Mouse (Mus musculus): ENCODE measurements around the gene Nxnl2. TPM values are rescaled to one million over a fixed set of nuclear protein-coding genes. Genes with fewer than 3 reads are reported as not detected.
"Not testable (repeated sequence)": the region's sequence is repeated elsewhere in the genome, so short reads cannot be mapped to it uniquely, and the experiment has no call there.

The Nxnl2 gene
- total RNA-seq, 2 experiments from 2014 or later: 1.3 to 3.3 TPM

DNA sequence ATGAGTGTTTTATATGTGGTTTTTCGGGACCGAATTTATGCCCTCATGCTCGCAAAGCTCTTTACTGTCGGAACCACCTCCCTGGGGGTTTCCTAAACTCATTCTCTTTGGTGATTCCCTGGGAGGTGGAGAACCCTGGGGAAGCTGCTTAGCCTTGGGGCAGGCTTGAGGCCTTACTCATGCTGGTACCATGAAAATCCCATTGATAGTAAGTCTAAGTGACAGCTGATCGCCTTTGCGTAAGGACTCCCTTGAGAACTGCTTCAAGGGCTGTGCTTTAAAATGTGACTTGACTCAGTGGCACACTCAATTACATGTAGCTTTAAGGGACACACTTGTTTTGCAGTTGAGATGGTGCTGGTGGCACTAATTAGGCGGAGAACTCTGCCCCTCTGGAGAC, 1.8 kb downstream of the Nxnl2 start:
- DNase-seq: no peak
- intact Hi-C loops (cut with DNase I): loop anchor here (5.0 kb wide), 2 partner anchors 70 to 210 kb away; partner anchors contain the start of gene Spin1

DNA sequence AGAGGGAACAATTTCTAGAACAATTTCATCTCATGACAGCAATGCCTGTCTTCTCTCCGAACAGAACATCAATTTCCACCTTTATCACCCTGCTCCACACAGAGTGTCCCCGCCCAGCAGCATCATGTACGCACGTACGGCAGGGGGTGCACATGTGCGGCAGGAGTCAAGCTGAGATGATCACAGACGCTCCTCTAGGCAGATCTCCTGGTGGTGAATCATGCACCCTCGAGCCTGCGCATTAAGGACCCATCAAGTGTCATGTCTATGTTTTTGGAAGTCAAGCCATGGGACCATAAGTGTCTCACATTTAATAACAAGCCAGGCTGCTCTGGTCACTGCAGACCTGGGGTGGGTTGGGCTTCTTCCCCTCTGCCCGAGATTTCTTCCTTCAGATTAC, 8.1 kb downstream of the Nxnl2 start:
- intact Hi-C loops (cut with DNase I): no loop called here
- DNase-seq: no peak

DNA sequence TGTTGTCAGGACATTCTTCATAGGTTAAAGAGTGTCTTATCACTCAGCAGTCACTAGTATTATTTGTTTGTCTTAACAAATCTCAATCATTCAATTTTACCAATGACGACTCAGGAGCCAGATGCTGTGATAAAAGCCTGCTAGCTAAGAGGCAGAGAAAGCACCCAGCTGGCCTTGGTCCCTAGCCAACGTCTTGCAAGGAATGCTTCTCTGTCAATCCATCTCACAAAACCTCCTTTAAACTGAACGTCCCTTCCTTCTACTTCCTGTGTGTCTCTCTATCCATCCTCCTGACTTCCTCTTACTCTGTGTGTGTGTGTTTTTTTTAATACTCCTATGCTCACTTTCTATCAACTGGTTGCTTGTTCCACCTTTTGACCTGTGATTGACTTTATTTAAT, 8.5 kb downstream of the Nxnl2 start:
- no peak for DNase-seq
- intact Hi-C loops (cut with DNase I): no loop called here

DNA sequence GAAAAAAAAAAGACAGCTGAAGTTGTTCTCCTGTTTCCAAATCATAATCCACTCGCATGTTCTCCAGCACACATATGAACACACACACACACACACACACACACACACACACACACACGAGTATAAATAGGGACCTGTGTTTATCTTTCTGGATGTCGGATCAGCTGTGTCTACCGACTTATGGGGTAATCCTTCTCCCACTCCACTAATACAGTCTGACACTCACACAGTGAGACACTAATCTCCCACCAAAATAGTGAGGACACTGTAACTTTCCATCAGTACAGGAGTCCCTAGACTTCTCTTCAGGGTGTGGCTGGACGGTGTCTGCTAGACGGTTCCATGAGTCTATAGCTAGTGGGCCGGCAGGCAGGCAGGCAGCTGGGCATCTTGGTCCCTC, 11.4 kb downstream of the Nxnl2 start:
- DNase-seq: no peak
- intact Hi-C loops (cut with DNase I): no loop called here

DNA sequence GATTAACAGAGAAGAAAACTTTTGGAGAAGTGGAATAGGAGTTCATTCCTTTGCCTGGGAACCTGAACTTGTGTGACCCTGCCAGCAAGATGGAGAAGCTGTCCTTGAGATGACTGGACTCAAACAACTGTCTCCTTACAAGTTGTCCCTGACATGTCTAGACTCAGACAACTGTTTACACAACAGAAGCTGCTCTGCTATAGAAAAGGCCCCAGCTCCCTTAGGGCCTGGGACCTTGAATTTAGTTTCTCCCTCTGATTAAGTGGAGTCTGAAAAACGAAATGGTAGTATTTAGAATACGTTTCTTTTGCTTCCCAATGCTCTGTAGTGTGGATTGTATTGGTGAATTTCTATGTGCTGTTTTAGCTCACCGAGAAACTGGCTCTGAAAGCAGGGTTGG, 14.1 kb downstream of the Nxnl2 start:
- no peak for DNase-seq
- intact Hi-C loops (cut with DNase I): no loop called here

GRCm38 (mm10) chr13:51190336-51190735, 19.5 kb downstream of the Nxnl2 start:
- intact Hi-C loops (cut with DNase I): loop anchor here (5.0 kb wide), 2 partner anchors 238 to 427 kb away; no protein-coding TSS in a partner anchor
- no peak for DNase-seq

- intact Hi-C loops (cut with DNase I): loop anchor here (1.0 to 5.0 kb wide), 3 partner anchors 227 to 426 kb away; no protein-coding TSS in a partner anchor
Observed at GRCm38 (mm10) chr13:51191416-51192140, 20.8 kb downstream of the Nxnl2 start.

GRCm38 (mm10) chr13:51193893-51194292, 23.1 kb downstream of the Nxnl2 start:
- intact Hi-C loops (cut with DNase I): loop anchor here (5.0 kb wide), 2 partner anchors 242 to 423 kb away; no protein-coding TSS in a partner anchor
- DNase-seq: no peak

More at GRCm38 (mm10) chr13:51191416-51192140, 20.8 kb downstream of the Nxnl2 start:
- peak; percentile 35 to 64 for DNase-seq

GRCm38 (mm10) chr13:51197699-51198098, 26.9 kb downstream of the Nxnl2 start:
- intact Hi-C loops (cut with DNase I): no loop called here

GRCm38 (mm10) chr13:51198186-51198585, 27.4 kb downstream of the Nxnl2 start:
- intact Hi-C loops (cut with DNase I): no loop called here

More at GRCm38 (mm10) chr13:51197699-51198098, 26.9 kb downstream of the Nxnl2 start:
- DNase-seq: no peak

GRCm38 (mm10) chr13:51201985-51202843, 31.4 kb downstream of the Nxnl2 start:
- DNase-seq; intact Hi-C loops (cut with DNase I): not testable (repeated sequence)

More at GRCm38 (mm10) chr13:51198186-51198585, 27.4 kb downstream of the Nxnl2 start:
- peak; percentile 37 to 44 for DNase-seq

GRCm38 (mm10) chr13:51202844-51203173, 32.0 kb downstream of the Nxnl2 start:
- intact Hi-C loops (cut with DNase I): not testable (repeated sequence)
- peak; percentile 61 to 68 for DNase-seq

DNA sequence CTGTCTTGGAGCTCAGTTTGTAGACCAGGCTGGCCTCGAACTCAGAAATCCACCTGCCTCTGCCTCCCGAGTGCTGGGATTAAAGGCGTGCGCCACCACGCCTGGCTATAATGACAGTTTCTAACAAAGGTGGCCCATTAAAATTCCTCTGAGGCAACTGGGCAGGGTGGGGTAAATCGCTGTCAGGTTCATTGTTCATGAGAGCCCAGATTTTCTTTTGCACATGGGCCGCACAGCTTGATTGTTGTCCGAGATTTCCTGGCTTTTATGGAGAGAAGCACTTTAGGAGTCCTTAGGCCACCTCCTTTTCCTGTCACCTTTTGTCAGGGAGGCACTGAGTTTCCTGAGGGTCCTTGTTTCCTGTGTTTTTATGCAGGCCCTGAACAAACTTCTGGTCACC, 32.6 kb downstream of the Nxnl2 start:
- no peak for DNase-seq
- intact Hi-C loops (cut with DNase I): no loop called here

- intact Hi-C loops (cut with DNase I); DNase-seq: not testable (repeated sequence)
Observed at GRCm38 (mm10) chr13:51204081-51204480, 33.3 kb downstream of the Nxnl2 start.

DNA sequence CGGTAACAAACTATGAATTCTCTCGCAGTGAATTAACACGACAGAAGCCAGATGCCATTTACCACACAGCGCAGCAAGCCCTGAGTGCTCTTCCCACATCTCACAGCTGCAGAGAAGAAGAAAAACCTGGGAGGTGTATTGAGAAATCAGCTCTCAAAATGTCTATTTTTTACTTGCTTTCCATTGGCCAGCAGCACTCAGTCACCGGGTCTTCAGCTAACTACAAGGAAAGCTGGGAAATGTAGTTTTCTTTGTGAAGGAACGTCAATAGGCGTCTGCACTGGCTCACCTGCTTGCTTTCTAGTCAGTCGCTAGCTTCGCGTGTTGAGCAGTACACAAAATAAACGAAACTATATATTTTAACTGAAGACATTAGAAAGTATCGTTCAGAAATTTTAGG, 37.1 kb downstream of the Nxnl2 start:
- intact Hi-C loops (cut with DNase I): loop anchor here (1.0 kb wide), 1 partner anchor 210 kb away; no protein-coding TSS in a partner anchor

GRCm38 (mm10) chr13:51208378-51209100, 37.7 kb downstream of the Nxnl2 start:
- peak; percentile 51 to 55 for DNase-seq
- intact Hi-C loops (cut with DNase I): loop anchor here (1.0 kb wide), 1 partner anchor 210 kb away; no protein-coding TSS in a partner anchor

More for the DNA sequence above, 37.1 kb downstream of the Nxnl2 start:
- DNase-seq: no peak

DNA sequence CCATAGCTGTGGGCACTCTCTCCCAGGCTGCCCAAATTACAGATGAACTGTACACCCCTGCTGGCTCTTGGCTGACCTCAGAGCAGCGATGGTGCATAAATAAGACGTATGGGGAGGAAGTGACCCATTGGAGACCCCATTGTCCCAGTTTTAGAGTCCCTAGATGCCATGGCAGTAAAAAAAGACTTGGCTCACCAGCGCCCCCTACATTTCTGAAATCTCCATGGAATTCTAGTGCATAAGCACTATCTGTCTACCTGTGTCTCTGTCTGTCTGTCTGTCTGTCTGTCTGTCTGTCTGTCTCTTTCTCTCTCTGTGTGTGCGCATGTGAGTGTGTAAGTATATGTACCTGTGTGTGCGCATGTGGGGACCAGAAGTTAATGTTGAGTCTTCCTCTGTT, 39.8 kb downstream of the Nxnl2 start:
- intact Hi-C loops (cut with DNase I): no loop called here
- no peak for DNase-seq

DNA sequence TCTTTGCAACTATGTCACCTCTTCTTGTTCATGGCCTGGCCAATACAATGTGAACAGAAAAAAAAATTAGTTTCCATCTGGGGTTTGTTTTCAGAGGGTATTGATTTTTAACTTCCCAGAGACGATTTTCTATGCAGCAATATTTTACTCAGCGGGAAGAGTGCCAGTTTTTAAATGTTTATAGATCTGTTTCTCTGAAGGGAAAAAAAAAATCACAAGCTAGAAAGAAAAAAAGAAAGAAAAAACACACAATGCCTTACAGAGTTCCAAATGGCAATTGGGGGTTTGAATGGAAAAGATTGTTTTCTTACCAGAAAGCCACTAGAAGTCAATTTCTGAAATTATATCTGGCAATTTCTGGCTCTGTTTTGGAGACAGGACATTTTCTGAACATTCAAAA, 43.9 kb downstream of the Nxnl2 start:
- no peak for DNase-seq
- intact Hi-C loops (cut with DNase I): no loop called here

GRCm38 (mm10) chr13:51220897-51221296, 50.1 kb downstream of the Nxnl2 start:
- DNase-seq: no peak
- intact Hi-C loops (cut with DNase I): no loop called here

GRCm38 (mm10) chr13:51221425-51222160, 50.8 kb downstream of the Nxnl2 start:
- intact Hi-C loops (cut with DNase I): no loop called here
- DNase-seq: peak; percentile 20 to 30
